Mouse (Mus musculus) neural tube, embryonic 12.5 days (tissue): Measurements from ENCODE around the gene Ergic1. TPM values are rescaled to one million over a fixed set of nuclear protein-coding genes. Genes with fewer than 3 reads are reported as not detected.

Source experiments
- ATAC-seq: fragments of 200-750 bp; cut with Nextera tagmentation; 2 replicates; pipeline ENCODE4 v1.8.0; 2017; ENCODE audit warnings: low read depth, mild to moderate bottlenecking, moderate TSS enrichment, moderate library complexity; ENCODE audit not compliant: low FRiP score
- H3K27ac ChIP-seq: fragments of 300-500 bp; sonication (generic); 2 replicates; pipeline ENCODE4 v1.5.1; 2016
- H3K27me3 ChIP-seq: fragments of 300-500 bp; sonication (generic); replicated peaks from 2 replicates; pipeline ENCODE4 v1.6.1; 2016; ENCODE audit warnings: mild to moderate bottlenecking
- H3K36me3 ChIP-seq: fragments of 300-500 bp; sonication (generic); 2 replicates; pipeline ENCODE4 v1.6.1; 2016; ENCODE audit warnings: mild to moderate bottlenecking
- H3K4me1 ChIP-seq: fragments of 300-500 bp; sonication (generic); 2 replicates; pipeline ENCODE4 v1.6.1; 2016
- H3K4me2 ChIP-seq: fragments of 300-500 bp; sonication (generic); replicated peaks from 2 replicates; pipeline ENCODE4 v1.6.1; 2016; ENCODE audit warnings: mild to moderate bottlenecking
- H3K4me3 ChIP-seq: fragments of 300-500 bp; sonication (generic); 2 replicates; pipeline ENCODE4 v1.5.1; 2016
- H3K9ac ChIP-seq: fragments of 300-500 bp; sonication (generic); 2 replicates; pipeline ENCODE4 v1.6.1; 2016; ENCODE audit warnings: mild to moderate bottlenecking
- H3K9me3 ChIP-seq: fragments of 300-500 bp; sonication (generic); 2 replicates; pipeline ENCODE4 v1.6.1; 2016; ENCODE audit warnings: mild to moderate bottlenecking
- WGBS: fragments of 180-500 bp; shearing (Covaris S2); methylation state at CpG from one replicate; pipeline ENCODE4 v1.1.7; 2016; 5-methylcytosine and 5-hydroxymethylcytosine counted together
- polyA plus RNA-seq: library from polyadenylated mRNA; unstranded; fragments of >200 nt; fragmentation: Nextera tagmentation; extraction: Ambion mirVana; gene quantifications from 2 replicates; pipeline ENCODE4 v1.2.1, GENCODE M21; 2016

Ergic1 gene
- polyA plus RNA-seq, 1 experiment from 2014 or later = 85.1 TPM

- H3K4me3 ChIP-seq = no peak overlapping the region
- no peak for ATAC-seq
- 0 out of 2 replicates have a peak, but pooled peaks cover 4% of the 10 kb centered on the region for H3K4me1 ChIP-seq
- 36% methylated on average over 7 of the region's 7 CpGs for WGBS
- no peak overlapping the region for H3K27ac ChIP-seq
- H3K9ac ChIP-seq = no peak overlapping the region
- peaks cover 7% of the 10 kb centered on the region; the same call in 1 of the 2 replicates for H3K27me3 ChIP-seq
- H3K9me3 ChIP-seq = no peaks in the 10 kb centered on the region
- no peaks in the 10 kb centered on the region for H3K36me3 ChIP-seq
- H3K4me2 ChIP-seq = no peak overlapping the region
Observed at GRCm38 (mm10) chr17:26547771-26548170, 13.5 kb upstream of the Ergic1 start.

- no peaks in the 10 kb centered on the region for H3K9me3 ChIP-seq
- ATAC-seq = no peak
- 12% methylated on average over 5 of the region's 5 CpGs for WGBS
- no peak overlapping the region for H3K4me3 ChIP-seq
- H3K36me3 ChIP-seq = no peaks in the 10 kb centered on the region
- H3K9ac ChIP-seq = no peak overlapping the region
- H3K27me3 ChIP-seq = peaks cover 7% of the 10 kb centered on the region; the same call in 1 of the 2 replicates
- H3K4me2 ChIP-seq = no peak overlapping the region
- H3K27ac ChIP-seq = no peak overlapping the region
- 0 out of 2 replicates have a peak, but pooled peaks cover 4% of the 10 kb centered on the region for H3K4me1 ChIP-seq
Observed at GRCm38 (mm10) chr17:26548566-26548965, 12.7 kb upstream of the Ergic1 start.

GRCm38 (mm10) chr17:26549148-26549809, 12.0 kb upstream of the Ergic1 start:
- ATAC-seq = no peak
- WGBS = 13% methylated on average over 12 of the region's 12 CpGs
- no peaks in the 10 kb centered on the region for H3K36me3 ChIP-seq
- no peak overlapping the region for H3K4me3 ChIP-seq
- 0 out of 2 replicates have a peak overlapping the region, but pooled peaks have one; percentile 10 for H3K4me2 ChIP-seq
- H3K27ac ChIP-seq = no peak overlapping the region
- H3K27me3 ChIP-seq = peaks cover 7% of the 10 kb centered on the region; the same call in 1 of the 2 replicates
- H3K9me3 ChIP-seq = no peaks in the 10 kb centered on the region
- 0 out of 2 replicates have a peak, but pooled peaks cover 4% of the 10 kb centered on the region for H3K4me1 ChIP-seq
- no peak overlapping the region for H3K9ac ChIP-seq

GRCm38 (mm10) chr17:26551104-26551503, 10.2 kb upstream of the Ergic1 start:
- no peak for ATAC-seq
- 91% methylated on average over 6 of the region's 6 CpGs for WGBS
- no peak overlapping the region for H3K4me2 ChIP-seq

GRCm38 (mm10) chr17:26553033-26553432, 8.3 kb upstream of the Ergic1 start:
- Histone ChIP-seq H3K36me3 (no peaks in the 10 kb centered on the region), H3K4me2 (no peak overlapping the region), H3K4me1 (0 out of 2 replicates have a peak, but pooled peaks cover 4% of the 10 kb centered on the region), H3K27me3 (peaks cover 7% of the 10 kb centered on the region; the same call in 1 of the 2 replicates), H3K27ac (no peak overlapping the region), H3K4me3 (no peak overlapping the region), H3K9me3 (no peaks in the 10 kb centered on the region), H3K9ac (no peak overlapping the region)
- ATAC-seq = no peak
- 70% methylated on average over 3 of the region's 3 CpGs for WGBS

More at GRCm38 (mm10) chr17:26551104-26551503, 10.2 kb upstream of the Ergic1 start:
- Histone ChIP-seq H3K27ac (no peak overlapping the region), H3K27me3 (peaks cover 7% of the 10 kb centered on the region; the same call in 1 of the 2 replicates), H3K36me3 (no peaks in the 10 kb centered on the region), H3K4me1 (0 out of 2 replicates have a peak, but pooled peaks cover 4% of the 10 kb centered on the region), H3K9me3 (no peaks in the 10 kb centered on the region), H3K4me3 (no peak overlapping the region), H3K9ac (no peak overlapping the region)

GRCm38 (mm10) chr17:26560526-26561289, 581 bp upstream of the Ergic1 start:
- 39% methylated on average over 9 of the region's 9 CpGs for WGBS
- H3K9me3 ChIP-seq = no peaks in the 10 kb centered on the region
- no peaks in the 10 kb centered on the region for H3K27me3 ChIP-seq
- peak overlapping the region; percentile 50; the same call in 1 of the 2 replicates for H3K27ac ChIP-seq
- peak overlapping the region; percentile 87 for H3K9ac ChIP-seq
- peaks cover 25% of the 10 kb centered on the region for H3K4me1 ChIP-seq
- peak; percentile 22; the same call in 1 of the 2 replicates for ATAC-seq
- H3K4me3 ChIP-seq = peak overlapping the region; percentile 89
- peaks cover 22% of the 10 kb centered on the region for H3K36me3 ChIP-seq
- peak overlapping the region; percentile 86 for H3K4me2 ChIP-seq

GRCm38 (mm10) chr17:26561651-26562181, 427 bp downstream of the Ergic1 start, which contains the start of gene Dusp1:
TSS of gene Dusp1 (minus strand) at chr17:26562128.
- WGBS = 2% methylated on average over 25 of the region's 25 CpGs
- peak; percentile 83 for ATAC-seq
- Histone ChIP-seq H3K4me2 (peak within 1 kb of the TSS; percentile 86), H3K36me3 (peaks cover 29% of the 10 kb centered on the region), H3K4me1 (peaks cover 25% of the 10 kb centered on the region), H3K27ac (peak within 1 kb of the TSS; percentile 50; the same call in 1 of the 2 replicates), H3K9me3 (no peaks in the 10 kb centered on the region; the same call in 1 of the 2 replicates), H3K4me3 (peak within 1 kb of the TSS; percentile 89), H3K9ac (peak within 1 kb of the TSS; percentile 87), H3K27me3 (no peaks in the 10 kb centered on the region)

GRCm38 (mm10) chr17:26562292-26562691, 1.0 kb downstream of the Ergic1 start:
- no peak for ATAC-seq
- Histone ChIP-seq H3K9me3 (no peaks in the 10 kb centered on the region; the same call in 1 of the 2 replicates), H3K27me3 (no peaks in the 10 kb centered on the region), H3K9ac (peak overlapping the region; percentile 87), H3K4me1 (peaks cover 25% of the 10 kb centered on the region), H3K4me3 (peak overlapping the region; percentile 89), H3K4me2 (peak overlapping the region; percentile 86), H3K36me3 (peaks cover 33% of the 10 kb centered on the region), H3K27ac (no peak overlapping the region)
- WGBS = 74% methylated on average over 4 of the region's 4 CpGs

- H3K27me3 ChIP-seq = no peaks in the 10 kb centered on the region
- peaks cover 25% of the 10 kb centered on the region for H3K4me1 ChIP-seq
- no peak for ATAC-seq
- H3K9ac ChIP-seq = no peak overlapping the region
- H3K36me3 ChIP-seq = peaks cover 45% of the 10 kb centered on the region
- no peaks in the 10 kb centered on the region; the same call in none of the 2 replicates for H3K9me3 ChIP-seq
- H3K4me2 ChIP-seq = no peak overlapping the region
- no peak overlapping the region for H3K4me3 ChIP-seq
- WGBS = 86% methylated on average over 6 of the region's 6 CpGs
- H3K27ac ChIP-seq = no peak overlapping the region
Observed at GRCm38 (mm10) chr17:26563476-26563875, 2.2 kb downstream of the Ergic1 start.

- no peak overlapping the region for H3K9ac ChIP-seq
- H3K4me3 ChIP-seq = no peak overlapping the region
- 66% methylated on average over 9 of the region's 9 CpGs for WGBS
- no peak overlapping the region for H3K27ac ChIP-seq
- no peak for ATAC-seq
- H3K9me3 ChIP-seq = no peaks in the 10 kb centered on the region; the same call in none of the 2 replicates
- no peaks in the 10 kb centered on the region for H3K27me3 ChIP-seq
- H3K36me3 ChIP-seq = peaks cover 52% of the 10 kb centered on the region
- peaks cover 25% of the 10 kb centered on the region for H3K4me1 ChIP-seq
- H3K4me2 ChIP-seq = no peak overlapping the region
Observed at GRCm38 (mm10) chr17:26564439-26564838, 3.1 kb downstream of the Ergic1 start.

- H3K36me3 ChIP-seq = peaks cover 69% of the 10 kb centered on the region
- WGBS = 62% methylated on average over 8 of the region's 8 CpGs
Observed at GRCm38 (mm10) chr17:26567142-26567817, 6.0 kb downstream of the Ergic1 start.

More at GRCm38 (mm10) chr17:26567142-26567817, 6.0 kb downstream of the Ergic1 start:
- Histone ChIP-seq H3K27me3 (no peaks in the 10 kb centered on the region), H3K9ac (no peak overlapping the region), H3K4me1 (peaks cover 13% of the 10 kb centered on the region), H3K4me3 (no peak overlapping the region), H3K9me3 (no peaks in the 10 kb centered on the region; the same call in none of the 2 replicates), H3K4me2 (no peak overlapping the region), H3K27ac (no peak overlapping the region)
- no peak for ATAC-seq
